Mouse (Mus musculus) C2C12 (cell line): ENCODE results near the gene Rundc3a. TPM values are rescaled to one million over a fixed set of nuclear protein-coding genes. Genes with fewer than 3 reads are reported as not detected.

Experiments used
- H3K27me3 ChIP-seq: one replicate; pipeline ENCODE4 v1.6.1; 2011; ENCODE audit not compliant: control insufficient read depth, insufficient read depth, insufficient read length
- H3K36me3 ChIP-seq: one replicate; pipeline ENCODE4 v1.6.1; 2011; ENCODE audit not compliant: control insufficient read depth, insufficient read depth
- H3K4me3 ChIP-seq: one replicate; pipeline ENCODE4 v1.5.1; 2011; ENCODE audit warnings: mild to moderate bottlenecking, control low read depth; ENCODE audit not compliant: poor library complexity, insufficient read depth, severe bottlenecking
- H3K79me2 ChIP-seq: one replicate; pipeline ENCODE4 v1.6.1; 2011; ENCODE audit not compliant: control insufficient read depth, insufficient read depth
- H3K79me3 ChIP-seq: one replicate; pipeline ENCODE4 v1.6.1; 2011; ENCODE audit warnings: low read depth, control low read depth
- H3ac ChIP-seq: one replicate; pipeline ENCODE3; 2011; ENCODE audit warnings: low read depth; ENCODE audit not compliant: control insufficient read depth, insufficient read length
- CEBPB ChIP-seq: IDR thresholded peaks from one replicate; pipeline ENCODE4 v1.6.1; 2011; ENCODE audit warnings: low read depth, mild to moderate bottlenecking, control low read depth, moderate library complexity
- CTCF ChIP-seq: IDR thresholded peaks from one replicate; pipeline ENCODE4 v1.5.1; 2011; ENCODE audit not compliant: control insufficient read depth, insufficient read depth, insufficient read length
- FOSL1 ChIP-seq: IDR thresholded peaks from one replicate; pipeline ENCODE4 v1.8.0; 2011; ENCODE audit warnings: mild to moderate bottlenecking, low read length; ENCODE audit not compliant: poor library complexity, insufficient read depth, severe bottlenecking
- MAX ChIP-seq: IDR thresholded peaks from one replicate; pipeline ENCODE4 v1.6.1; 2011; ENCODE audit warnings: mild to moderate bottlenecking, control low read depth
- MYOD1 ChIP-seq: IDR thresholded peaks from one replicate; pipeline ENCODE4 v1.6.1; 2011; ENCODE audit warnings: low read depth; ENCODE audit not compliant: control insufficient read depth, insufficient read length
- MYOG ChIP-seq: IDR thresholded peaks from one replicate; pipeline ENCODE4 v1.6.1; 2011; ENCODE audit not compliant: control insufficient read depth, insufficient read length; ENCODE audit errors: extremely low read depth
- USF1 ChIP-seq: IDR thresholded peaks from one replicate; pipeline ENCODE4 v1.6.1; 2011; ENCODE audit warnings: low read depth, mild to moderate bottlenecking, control low read depth, moderate library complexity
- polyA plus RNA-seq: library from polyadenylated mRNA; unstranded; fragments of >200 nt; fragmentation: generic; extraction: Trizol; gene quantifications from one replicate; pipeline ENCODE4 v1.2.1, GENCODE M21; 2012; ENCODE audit warnings: missing spikeins

The Rundc3a gene
- polyA plus RNA-seq, 1 experiment = 2.2 TPM

- Histone ChIP-seq H3K36me3 (no peaks in the 10 kb centered on the region), H3K79me3 (no peaks in the 10 kb centered on the region), H3ac (no peak overlapping the region), H3K4me3 (no peak overlapping the region), H3K79me2 (no peaks in the 10 kb centered on the region), H3K27me3 (peaks cover 10% of the 10 kb centered on the region)
- TF ChIP-seq CTCF (no peak), MAX (no peak), CEBPB (no peak)
These were observed 50.5 kb downstream of the Rundc3a start for GRCm38 (mm10) chr11:102443740-102444139.

- Histone ChIP-seq H3K4me3 (no peak overlapping the region), H3K27me3 (peaks cover 14% of the 10 kb centered on the region), H3K79me2 (no peaks in the 10 kb centered on the region), H3K79me3 (no peaks in the 10 kb centered on the region), H3ac (no peak overlapping the region), H3K36me3 (no peaks in the 10 kb centered on the region)
- no peak for TF ChIP-seq MYOD1
- TF ChIP-seq CTCF = no peak
- no peak for TF ChIP-seq FOSL1
- no peak for TF ChIP-seq USF1
- TF ChIP-seq CEBPB = no peak
- TF ChIP-seq MAX = no peak
- no peak for TF ChIP-seq MYOG
These were observed 51.1 kb downstream of the Rundc3a start for GRCm38 (mm10) chr11:102444321-102444720.

- Histone ChIP-seq H3ac (no peak overlapping the region), H3K27me3 (peaks cover 18% of the 10 kb centered on the region), H3K36me3 (no peaks in the 10 kb centered on the region), H3K4me3 (no peak overlapping the region), H3K79me2 (no peaks in the 10 kb centered on the region), H3K79me3 (no peaks in the 10 kb centered on the region)
- TF ChIP-seq FOSL1 (no peak), USF1 (no peak), MYOG (no peak), CTCF (no peak), MYOD1 (no peak)
These were observed 51.6 kb downstream of the Rundc3a start for GRCm38 (mm10) chr11:102444781-102445180.

GRCm38 (mm10) chr11:102445264-102445890 lies 52.2 kb downstream of the Rundc3a start:
- Histone ChIP-seq H3K4me3 (no peak overlapping the region), H3K27me3 (peaks cover 22% of the 10 kb centered on the region), H3ac (no peak overlapping the region), H3K36me3 (no peaks in the 10 kb centered on the region), H3K79me3 (no peaks in the 10 kb centered on the region), H3K79me2 (no peaks in the 10 kb centered on the region)
- no peak for TF ChIP-seq MYOG
- peak; percentile 25 for TF ChIP-seq MYOD1

- Histone ChIP-seq H3K27me3 (peaks cover 26% of the 10 kb centered on the region), H3ac (no peak overlapping the region), H3K79me2 (no peaks in the 10 kb centered on the region), H3K4me3 (no peak overlapping the region), H3K79me3 (no peaks in the 10 kb centered on the region), H3K36me3 (no peaks in the 10 kb centered on the region)
- TF ChIP-seq MYOD1 (no peak), CEBPB (no peak), CTCF (no peak), MAX (no peak), USF1 (no peak), MYOG (no peak), FOSL1 (no peak)
These were observed 52.7 kb downstream of the Rundc3a start for GRCm38 (mm10) chr11:102445891-102446361.
